Mouse (Mus musculus): ENCODE results near the gene Tmem30b. TPM values are rescaled to one million over a fixed set of nuclear protein-coding genes. Genes with fewer than 3 reads are reported as not detected.
"Not testable (repeated sequence)": the region's sequence is repeated elsewhere in the genome, so short reads cannot be mapped to it uniquely, and the experiment has no call there.

Gene Tmem30b
- polyA plus RNA-seq, 1 experiment from 2014 or later = 38.6 TPM

DNA sequence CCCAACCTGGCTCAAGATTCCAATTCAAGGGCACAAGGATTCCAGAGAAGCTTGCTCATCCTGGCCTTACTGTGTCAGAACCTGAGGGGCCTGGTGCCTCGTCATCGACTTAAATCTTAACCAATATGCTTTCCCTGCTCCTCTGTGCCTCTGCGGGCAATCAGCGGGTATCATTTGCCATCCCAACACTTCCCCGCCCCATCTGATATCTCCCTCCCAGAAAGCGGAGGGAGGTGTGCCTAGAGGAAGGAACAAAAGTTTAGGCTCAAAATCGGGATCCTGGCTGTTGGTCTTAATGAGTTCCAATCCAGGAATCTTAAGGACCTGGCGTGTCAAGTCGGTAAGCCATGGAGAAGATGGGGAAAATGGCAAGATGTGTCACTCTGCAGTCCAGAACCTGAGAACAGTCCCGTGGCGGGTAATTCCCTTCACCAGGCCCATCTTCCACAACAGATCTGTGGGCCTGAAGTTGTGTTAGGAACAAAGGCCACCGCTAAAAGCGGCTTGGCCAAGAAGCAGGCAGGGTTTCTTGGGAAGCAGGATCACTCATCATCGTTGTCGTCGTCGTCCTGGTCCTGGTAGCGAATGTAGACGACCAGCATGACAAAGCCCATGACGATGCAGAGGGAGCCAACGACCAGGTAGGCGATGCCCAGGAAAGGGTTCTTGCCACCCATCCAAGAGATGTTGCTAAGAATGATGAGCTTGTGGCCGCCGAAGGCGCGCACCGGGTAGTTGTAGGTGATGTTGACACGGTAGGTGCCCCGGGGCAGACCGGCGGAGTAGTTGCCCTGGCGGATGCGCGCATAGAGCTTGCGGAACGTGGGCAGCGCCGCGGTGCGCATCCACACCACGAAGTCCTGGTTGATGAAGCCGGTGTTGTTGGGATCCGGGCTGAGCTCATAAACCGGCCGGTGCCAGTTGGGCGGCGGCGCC lies 1.2 kb downstream of the Tmem30b start:
- Histone ChIP-seq H3K4me1 (ENCODE audit: control insufficient read depth, insufficient read depth, low read length) (peaks cover 8% of the 10 kb centered on the region), H3K27ac (ENCODE audit: low read length) (peak overlapping the region; percentile 80; the same call in 1 of the 2 replicates), H3K36me3 (ENCODE audit: control insufficient read depth, insufficient read depth, low read length) (no peaks in the 10 kb centered on the region), H3K9me3 (replicated peaks; ENCODE audit: control insufficient read depth, low read length) (no peaks in the 10 kb centered on the region), H3K4me3 (replicated peaks; ENCODE audit: low read length) (peak overlapping the region; percentile 54), H3K27me3 (ENCODE audit: control insufficient read depth, insufficient read depth, low read length) (peaks cover 36% of the 10 kb centered on the region), H3K4me2 (ENCODE audit: low read depth, low read length) (peak overlapping the region; percentile 70), H3K9ac (ENCODE audit: low read length) (peak overlapping the region; percentile 76)
- WGBS = 15% methylated on average over 48 of the region's 48 CpGs
- ATAC-seq (ENCODE audit: insufficient read depth, low FRiP score) = no peak

DNA sequence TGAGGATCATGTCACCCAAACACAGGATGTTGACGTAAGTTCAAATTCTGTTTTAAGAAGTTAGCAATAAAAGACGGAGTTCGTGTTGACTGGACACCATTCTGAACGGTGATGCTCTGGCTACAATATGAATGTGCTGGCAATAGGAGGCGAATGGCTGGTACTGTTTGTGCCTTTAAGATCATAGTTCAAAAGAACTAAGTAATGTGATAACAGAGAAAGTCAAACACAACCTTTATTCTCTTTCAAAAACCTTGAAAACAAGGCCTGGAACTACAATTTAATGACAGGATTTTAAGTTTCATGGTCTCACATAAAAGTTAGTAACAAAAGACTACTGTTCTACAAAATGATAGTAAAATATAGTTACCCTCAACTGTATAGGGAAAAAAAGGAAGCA lies 3.0 kb downstream of the Tmem30b start:
- Histone ChIP-seq H3K9ac (ENCODE audit: low read length) (no peak overlapping the region), H3K4me3 (replicated peaks; ENCODE audit: low read length) (no peak overlapping the region), H3K36me3 (ENCODE audit: control insufficient read depth, insufficient read depth, low read length) (no peaks in the 10 kb centered on the region), H3K27me3 (ENCODE audit: control insufficient read depth, insufficient read depth, low read length) (peaks cover 29% of the 10 kb centered on the region), H3K4me1 (ENCODE audit: control insufficient read depth, insufficient read depth, low read length) (peaks cover 8% of the 10 kb centered on the region), H3K4me2 (ENCODE audit: low read depth, low read length) (no peak overlapping the region), H3K9me3 (replicated peaks; ENCODE audit: control insufficient read depth, low read length) (no peaks in the 10 kb centered on the region), H3K27ac (ENCODE audit: low read length) (no peak overlapping the region)
- WGBS = 67% methylated on average over 5 of the region's 5 CpGs
- ATAC-seq (ENCODE audit: insufficient read depth, low FRiP score) = no peak

DNA sequence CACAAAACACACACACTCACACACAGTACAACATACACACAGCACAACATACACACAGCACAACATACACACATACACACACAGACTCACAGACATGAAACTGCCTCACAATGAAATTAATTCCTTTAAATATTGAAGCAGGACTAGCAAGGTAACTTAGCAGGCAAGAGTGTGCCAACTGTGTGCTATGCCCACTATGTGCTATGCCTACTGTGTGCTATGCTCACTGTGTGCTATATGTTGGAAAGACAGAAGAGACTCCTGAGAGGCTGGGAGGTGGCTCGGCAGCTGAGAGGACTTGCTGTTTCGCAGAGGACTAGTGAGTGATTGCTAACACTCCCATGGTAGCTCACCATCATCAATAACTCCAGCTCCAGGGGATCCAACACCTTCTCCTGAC lies 5.8 kb downstream of the Tmem30b start:
- no peak overlapping the region for H3K4me3 ChIP-seq (replicated peaks; ENCODE audit: low read length)
- no peak overlapping the region for H3K4me2 ChIP-seq (ENCODE audit: low read depth, low read length)
- H3K4me1 ChIP-seq (ENCODE audit: control insufficient read depth, insufficient read depth, low read length) = no peaks in the 10 kb centered on the region
- H3K27me3 ChIP-seq (ENCODE audit: control insufficient read depth, insufficient read depth, low read length) = peaks cover 12% of the 10 kb centered on the region
- H3K27ac ChIP-seq (ENCODE audit: low read length) = no peak overlapping the region
- H3K9ac ChIP-seq (ENCODE audit: low read length) = no peak overlapping the region
- ATAC-seq (ENCODE audit: insufficient read depth, low FRiP score) = no peak
- no peaks in the 10 kb centered on the region for H3K9me3 ChIP-seq (replicated peaks; ENCODE audit: control insufficient read depth, low read length)
- no peaks in the 10 kb centered on the region for H3K36me3 ChIP-seq (ENCODE audit: control insufficient read depth, insufficient read depth, low read length)
- WGBS = 65% methylated on average over 2 of the region's 2 CpGs

DNA sequence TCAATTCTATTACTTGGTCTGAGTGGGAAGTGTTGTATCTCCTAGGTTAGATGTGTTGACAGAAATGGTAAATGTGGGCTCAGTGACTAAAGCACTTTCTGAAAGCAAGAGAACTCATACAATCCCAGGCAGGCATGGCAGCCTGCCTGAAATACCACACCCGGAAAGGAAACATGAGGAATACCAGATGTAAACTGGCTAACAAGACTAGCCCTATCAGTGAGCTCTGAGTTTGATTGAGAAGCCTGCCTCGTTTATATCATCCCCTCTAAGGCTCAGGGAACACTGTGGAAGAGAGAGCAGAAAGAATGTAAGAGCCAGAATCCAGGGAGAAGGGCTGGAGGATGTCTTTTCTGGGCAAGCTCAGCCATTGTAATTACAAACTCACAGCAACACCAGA lies 7.0 kb downstream of the Tmem30b start:
- no peak overlapping the region for H3K9ac ChIP-seq (ENCODE audit: low read length)
- H3K27ac ChIP-seq (ENCODE audit: low read length) = no peak overlapping the region
- 0 out of 2 replicates have a peak overlapping the region, but pooled peaks have one; percentile 9 for H3K4me2 ChIP-seq (ENCODE audit: low read depth, low read length)
- WGBS = 12% methylated on average over 2 of the region's 2 CpGs
- 0 out of 2 replicates have a peak, but pooled peaks cover under 1% of the 10 kb centered on the region for H3K27me3 ChIP-seq (ENCODE audit: control insufficient read depth, insufficient read depth, low read length)
- H3K4me3 ChIP-seq (replicated peaks; ENCODE audit: low read length) = no peak overlapping the region
- ATAC-seq (ENCODE audit: insufficient read depth, low FRiP score) = no peak; the same call in 1 of the 2 replicates
- H3K4me1 ChIP-seq (ENCODE audit: control insufficient read depth, insufficient read depth, low read length) = no peaks in the 10 kb centered on the region
- no peaks in the 10 kb centered on the region for H3K9me3 ChIP-seq (replicated peaks; ENCODE audit: control insufficient read depth, low read length)
- no peaks in the 10 kb centered on the region for H3K36me3 ChIP-seq (ENCODE audit: control insufficient read depth, insufficient read depth, low read length)

DNA sequence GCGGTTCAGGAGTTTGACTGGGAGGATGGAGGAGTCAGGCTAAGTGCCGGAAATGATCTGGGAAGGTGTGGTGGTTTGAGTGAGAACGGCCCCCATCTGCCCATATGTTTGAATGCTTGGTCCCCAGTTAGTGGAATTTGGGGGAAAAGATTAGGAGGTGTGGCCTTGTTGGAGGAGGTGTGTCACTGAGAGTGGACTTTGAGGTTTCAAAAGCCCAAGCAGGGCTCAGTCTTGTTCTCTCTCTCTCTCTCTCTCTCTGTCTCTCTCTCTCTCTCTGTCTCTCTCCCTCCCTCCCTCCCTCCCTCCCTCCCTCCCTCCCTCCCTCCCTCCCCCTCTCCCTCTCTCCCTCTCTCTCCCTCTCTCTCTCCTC lies 8.1 kb downstream of the Tmem30b start:
- Histone ChIP-seq H3K4me2 (ENCODE audit: low read depth, low read length) (peak overlapping the region; percentile 41), H3K4me3 (replicated peaks; ENCODE audit: low read length) (peak overlapping the region; percentile 15), H3K9ac (ENCODE audit: low read length) (0 out of 2 replicates have a peak overlapping the region, but pooled peaks have one; percentile 3)
- not testable (repeated sequence) for H3K4me1 ChIP-seq (ENCODE audit: control insufficient read depth, insufficient read depth, low read length); H3K36me3 ChIP-seq (ENCODE audit: control insufficient read depth, insufficient read depth, low read length); H3K27ac ChIP-seq (ENCODE audit: low read length); H3K27me3 ChIP-seq (ENCODE audit: control insufficient read depth, insufficient read depth, low read length); H3K9me3 ChIP-seq (replicated peaks; ENCODE audit: control insufficient read depth, low read length)
- peak; percentile 26; the same call in 1 of the 2 replicates for ATAC-seq (ENCODE audit: insufficient read depth, low FRiP score)
- WGBS = 43% methylated on average over 3 of the region's 3 CpGs

DNA sequence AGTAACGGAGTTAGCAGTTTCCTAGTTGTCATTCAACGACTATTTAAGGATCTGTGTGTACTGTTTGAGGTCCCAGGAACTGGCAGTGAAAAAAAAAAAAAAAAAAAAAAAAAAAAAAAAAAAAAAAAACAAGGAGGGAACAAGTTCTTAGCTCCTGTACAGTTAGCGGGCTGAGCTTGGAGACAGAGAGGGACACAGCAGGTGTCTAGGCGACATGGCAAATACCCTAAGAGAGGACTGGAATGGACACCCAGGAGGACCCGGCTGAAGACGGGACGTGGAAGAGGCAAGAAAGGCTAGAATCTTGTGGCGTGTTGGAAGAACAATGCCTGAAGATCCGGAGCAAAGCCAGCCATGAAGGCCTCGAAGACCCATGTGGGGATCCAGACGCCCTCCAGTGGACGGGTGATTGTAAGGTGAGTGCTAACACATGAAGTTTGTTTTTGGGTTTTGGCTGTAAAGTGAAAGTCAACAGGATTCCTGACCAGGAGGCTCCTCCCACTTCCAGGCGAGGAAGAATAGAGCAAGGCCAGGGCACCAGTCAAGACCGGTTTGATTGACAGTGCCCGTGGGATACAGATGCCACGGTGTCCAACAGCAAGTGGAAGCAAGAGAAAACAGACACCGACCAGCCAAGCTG lies 8.6 kb downstream of the Tmem30b start:
- 0 out of 2 replicates have a peak overlapping the region, but pooled peaks have one; percentile 3 for H3K9ac ChIP-seq (ENCODE audit: low read length)
- ATAC-seq (ENCODE audit: insufficient read depth, low FRiP score) = peak; percentile 22; the same call in 1 of the 2 replicates
- no peaks in the 10 kb centered on the region for H3K36me3 ChIP-seq (ENCODE audit: control insufficient read depth, insufficient read depth, low read length)
- peak overlapping the region; percentile 15 for H3K4me3 ChIP-seq (replicated peaks; ENCODE audit: low read length)
- peak overlapping the region; percentile 41 for H3K4me2 ChIP-seq (ENCODE audit: low read depth, low read length)
- H3K4me1 ChIP-seq (ENCODE audit: control insufficient read depth, insufficient read depth, low read length) = no peaks in the 10 kb centered on the region
- H3K9me3 ChIP-seq (replicated peaks; ENCODE audit: control insufficient read depth, low read length) = no peaks in the 10 kb centered on the region
- no peaks in the 10 kb centered on the region for H3K27me3 ChIP-seq (ENCODE audit: control insufficient read depth, insufficient read depth, low read length)
- H3K27ac ChIP-seq (ENCODE audit: low read length) = no peak overlapping the region
- 26% methylated on average over 17 of the region's 17 CpGs for WGBS

DNA sequence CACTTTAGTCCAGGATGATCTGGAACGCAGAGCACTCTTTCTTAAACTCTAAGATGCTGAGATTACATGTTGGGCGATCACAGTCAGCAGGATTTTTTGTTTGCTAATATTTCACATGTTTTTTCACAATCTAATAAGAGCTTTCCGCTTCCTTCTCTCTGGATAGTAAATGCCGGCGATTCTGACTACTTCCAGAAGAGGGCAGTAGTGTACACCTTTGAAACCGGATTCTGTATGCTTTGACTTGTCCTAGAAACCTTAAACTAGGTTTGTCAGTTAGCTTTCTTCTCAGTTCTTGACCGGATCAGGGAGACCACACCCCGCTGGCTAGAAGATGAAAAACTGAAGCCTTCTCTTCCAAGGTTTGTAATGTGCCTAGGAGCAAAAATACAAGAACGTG lies 11.6 kb downstream of the Tmem30b start:
- Histone ChIP-seq H3K4me1 (ENCODE audit: control insufficient read depth, insufficient read depth, low read length) (no peaks in the 10 kb centered on the region), H3K27ac (ENCODE audit: low read length) (no peak overlapping the region), H3K9me3 (replicated peaks; ENCODE audit: control insufficient read depth, low read length) (no peaks in the 10 kb centered on the region), H3K9ac (ENCODE audit: low read length) (no peak overlapping the region), H3K27me3 (ENCODE audit: control insufficient read depth, insufficient read depth, low read length) (peaks cover 3% of the 10 kb centered on the region; the same call in 1 of the 2 replicates), H3K4me2 (ENCODE audit: low read depth, low read length) (no peak overlapping the region), H3K4me3 (replicated peaks; ENCODE audit: low read length) (no peak overlapping the region), H3K36me3 (ENCODE audit: control insufficient read depth, insufficient read depth, low read length) (no peaks in the 10 kb centered on the region)
- ATAC-seq (ENCODE audit: insufficient read depth, low FRiP score) = no peak
- 11% methylated on average over 9 of the region's 9 CpGs for WGBS

DNA sequence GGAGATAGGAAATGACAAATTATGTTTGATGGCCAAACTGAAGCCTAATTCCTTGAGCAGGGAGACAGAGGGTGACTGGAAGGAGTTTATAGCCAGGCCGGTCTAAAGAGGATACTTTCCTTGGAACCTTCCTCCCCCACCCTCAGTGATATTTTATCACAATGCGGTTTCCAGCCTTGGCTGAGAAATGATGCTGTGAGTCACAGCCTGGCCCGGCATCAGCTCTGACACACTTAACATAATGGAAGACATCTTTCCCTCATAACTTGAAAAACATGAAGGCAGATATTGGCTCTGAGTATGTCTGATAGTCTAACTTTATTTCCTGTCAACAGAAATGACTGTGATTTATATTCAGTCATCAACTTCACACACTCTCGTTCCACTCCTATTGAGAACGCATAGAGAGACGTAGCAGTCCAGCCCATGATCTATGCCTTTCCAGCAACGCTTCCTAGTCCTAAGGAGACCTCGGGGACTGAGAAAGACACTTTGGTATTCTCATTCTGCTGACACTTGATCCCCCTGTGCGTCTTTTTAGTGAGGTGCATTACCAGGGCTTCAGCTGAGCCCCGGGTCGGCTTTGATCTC lies 14.2 kb downstream of the Tmem30b start:
- ATAC-seq (ENCODE audit: insufficient read depth, low FRiP score) = no peak

More for the DNA sequence above, 14.2 kb downstream of the Tmem30b start:
- H3K4me1 ChIP-seq (ENCODE audit: control insufficient read depth, insufficient read depth, low read length) = no peaks in the 10 kb centered on the region
- WGBS = 62% methylated on average over 11 of the region's 11 CpGs
- no peaks in the 10 kb centered on the region for H3K9me3 ChIP-seq (replicated peaks; ENCODE audit: control insufficient read depth, low read length)
- no peak overlapping the region for H3K27ac ChIP-seq (ENCODE audit: low read length)
- peaks cover 4% of the 10 kb centered on the region; the same call in 1 of the 2 replicates for H3K27me3 ChIP-seq (ENCODE audit: control insufficient read depth, insufficient read depth, low read length)
- H3K36me3 ChIP-seq (ENCODE audit: control insufficient read depth, insufficient read depth, low read length) = no peaks in the 10 kb centered on the region
- no peak overlapping the region for H3K4me2 ChIP-seq (ENCODE audit: low read depth, low read length)
- no peak overlapping the region for H3K4me3 ChIP-seq (replicated peaks; ENCODE audit: low read length)
- H3K9ac ChIP-seq (ENCODE audit: low read length) = no peak overlapping the region
